Mouse (Mus musculus) heart, adult 10 weeks (tissue): ENCODE measurements around the gene Zfp704. TPM values are rescaled to one million over a fixed set of nuclear protein-coding genes. Genes with fewer than 3 reads are reported as not detected.

Experiments
- polyA plus RNA-seq: library from polyadenylated mRNA; stranded (reverse); fragments of 350-450 nt; fragmentation: Illumina TruSeq; extraction: RNeasy Lipid Tissue Mini Kit (QIAGEN cat#74804); gene quantifications from one replicate; pipeline ENCODE4 v1.2.3, GENCODE M21; 2014; ENCODE audit warnings: low read depth, low replicate concordance

Gene Zfp704
- 7.9 TPM for polyA plus RNA-seq

GRCm38 (mm10) chr3:9609581-9610341 is at the start of gene Zfp704:
Zfp704 (minus strand) TSS chr3:9610085.

